ENCODE assay signal across 22 mouse cellular contexts in genomic region chr14:75077946-75078345, GRCm38 (mm10). TPM values are rescaled to one million over a fixed set of nuclear protein-coding genes. Genes with fewer than 3 reads are reported as not detected.
DNase-seq lines count a peak whose midpoint lies in the region; ATAC-seq lines count a peak whose summit lies in the region.
"Had no signal": no experiment of that assay in that cellular context is flagged by ENCODE, and none has a peak within 500 bp of the region (broad histone marks: within the 10 kb centered on the region; RNA-seq: fewer than 3 reads in every experiment).

No protein-coding gene starts in this region.

- no peaks in the 10 kb centered on the region for H3K9me3 ChIP-seq in kidney, embryonic 14.5 days (ENCODE audit: control insufficient read depth, low read length)
- H3K9me3 ChIP-seq: embryonic facial prominence, embryonic 12.5 days; forebrain, embryonic 13.5 days; heart, embryonic 10.5 days had no signal

- H3K27me3 ChIP-seq in kidney, embryonic 14.5 days (ENCODE audit: control insufficient read depth, insufficient read depth, low read length) = no peaks in the 10 kb centered on the region
- H3K27me3 ChIP-seq: embryonic facial prominence, embryonic 12.5 days; forebrain, embryonic 13.5 days had no signal

- peak; percentile 57 to 60 for DNase-seq in cerebellum, postnatal 10 days
- DNase-seq in cerebellum, adult 11-12 months = no peak
- DNase-seq in kidney, postnatal 10 days = peak; percentile 27
- DNase-seq in testis, postnatal 10 days (ENCODE audit: low spot score) = peak; percentile 53
- DNase-seq in testis, postnatal 14 days (ENCODE audit: low spot score) = no peak
- DNase-seq: gastrocnemius, postnatal 14 days; kidney, postnatal 4 days; liver, postnatal 0 days; spleen, adult 18-20 months; thymus, postnatal 36 days had no signal

- H3K36me3 ChIP-seq in kidney, embryonic 14.5 days (ENCODE audit: control insufficient read depth, insufficient read depth, low read length) = no peaks in the 10 kb centered on the region
- H3K36me3 ChIP-seq: embryonic facial prominence, embryonic 12.5 days; heart, embryonic 10.5 days had no signal

- ATAC-seq in kidney, embryonic 14.5 days (ENCODE audit: low FRiP score, low TSS enrichment) = no peak
- ATAC-seq in CD4-positive, CD25-positive, alpha-beta regulatory T cell, adult 4 months = no peak
- ATAC-seq in erythroblast, adult 5-6 weeks (replicated peaks; ENCODE audit: low FRiP score, poor library complexity, severe bottlenecking) = no peak
- ATAC-seq: forebrain, embryonic 13.5 days; intestine, embryonic 16.5 days; liver, postnatal 0 days had no signal

- H3K4me1 ChIP-seq in kidney, embryonic 14.5 days (ENCODE audit: control insufficient read depth, insufficient read depth, low read length) = no peaks in the 10 kb centered on the region
- H3K4me1 ChIP-seq: embryonic facial prominence, embryonic 12.5 days; forebrain, embryonic 13.5 days; heart, embryonic 10.5 days had no signal

- no peak overlapping the region for H3K27ac ChIP-seq in kidney, embryonic 14.5 days (ENCODE audit: low read depth, low read length)
- H3K27ac ChIP-seq: embryonic facial prominence, embryonic 12.5 days; forebrain, embryonic 13.5 days; heart, embryonic 10.5 days had no signal

- no peak overlapping the region for H3K4me2 ChIP-seq in kidney, embryonic 14.5 days (replicated peaks; ENCODE audit: low read depth, low read length)
- H3K4me2 ChIP-seq: embryonic facial prominence, embryonic 12.5 days; forebrain, embryonic 13.5 days; midbrain, embryonic 11.5 days had no signal

- WGBS in kidney, embryonic 14.5 days = 78% methylated on average over 6 of the region's 6 CpGs

- H3K4me3 ChIP-seq in kidney, embryonic 14.5 days (ENCODE audit: low read length) = no peak overlapping the region
- H3K4me3 ChIP-seq: embryonic facial prominence, embryonic 12.5 days; forebrain, embryonic 13.5 days; heart, embryonic 10.5 days had no signal

- H3K9ac ChIP-seq in kidney, embryonic 14.5 days (ENCODE audit: low read depth, low read length) = no peak overlapping the region
- H3K9ac ChIP-seq: embryonic facial prominence, embryonic 12.5 days; forebrain, embryonic 13.5 days; liver, postnatal 0 days had no signal

RNA-seq across cellular contexts. Expression of gene Lrrc63, which starts 52.7 kb away (rescaled TPM):
- polyA plus RNA-seq in kidney, embryonic 14.5 days (2014; fragmentation: Nextera tagmentation; extraction: Ambion mirVana) = 0.07 TPM in 1 of 2 replicates, not detected in the other
- polyA plus RNA-seq in CD4-positive, CD25-positive, alpha-beta regulatory T cell, adult 4 months (2017; shearing (Covaris generic)) = not detected
- total RNA-seq in erythroblast, adult 5-6 weeks (2015; ENCODE audit: low replicate concordance) = not detected in 2 replicates
- 0.42 TPM in 1 of 2 replicates, not detected in the other for total RNA-seq in erythroblast, adult 5-6 weeks (2017; ENCODE audit: low replicate concordance)
- total RNA-seq: gastrocnemius, postnatal 14 days; hematopoietic stem cell, adult 5-6 weeks; layer of hippocampus, postnatal 25 days had no signal
- polyA plus RNA-seq: embryonic facial prominence, embryonic 12.5 days; limb, embryonic 11.5 days; liver, postnatal 0 days; stomach, embryonic 16.5 days had no signal

RNA-seq across cellular contexts. Expression of gene Lcp1, which starts 53.0 kb away (rescaled TPM):
- 11.2 and 22.3 TPM in 2 replicates for polyA plus RNA-seq in kidney, embryonic 14.5 days (2014; fragmentation: Nextera tagmentation; extraction: Ambion mirVana)
- 1,000 to 10,000 TPM; 1,290 to 1,712 TPM for polyA plus RNA-seq in CD4-positive, CD25-positive, alpha-beta regulatory T cell, adult 4 months (2017; shearing (Covaris generic))
- 249 and 278 TPM in 2 replicates for total RNA-seq in erythroblast, adult 5-6 weeks (2015; ENCODE audit: low replicate concordance)
- total RNA-seq in erythroblast, adult 5-6 weeks (2017; ENCODE audit: low replicate concordance) = 130 and 135 TPM in 2 replicates

Comparison
In these comparisons a context has a peak if more than half of its experiments do, and no peak if none do; other contexts are left out.
1. DNase-seq: peak in cerebellum, postnatal 10 days (2 of 2), kidney, postnatal 10 days (single experiment) and testis, postnatal 10 days (single experiment); none in cerebellum, adult 11-12 months (single experiment) and testis, postnatal 14 days (single experiment).
2. RNA of gene Lcp1, which starts 53.0 kb away (polyA plus RNA-seq): 1,290 to 1,712 TPM in CD4-positive, CD25-positive, alpha-beta regulatory T cell, adult 4 months; 11.2 to 22.3 TPM in kidney, embryonic 14.5 days; every median in the first group is over 10 times any median in the second.